Mouse (Mus musculus) hematopoietic stem cell, adult 5-6 weeks (primary cell): ENCODE data around the gene 1110008P14Rik. TPM values are rescaled to one million over a fixed set of nuclear protein-coding genes. Genes with fewer than 3 reads are reported as not detected.

ENCODE experiments used
- ATAC-seq, 2 experiments: fragments of 125-278 bp in 1 of 2; replicated peaks in 1 of 2; 2 replicates each; pipeline ENCODE4 v1.8.0; 2016 to 2017; ENCODE audit warnings: inconsistent platforms in 2 of 2, mild to moderate bottlenecking in 2 of 2, moderate number of reproducible peaks in 2 of 2, low read depth in 1 of 2, moderate TSS enrichment in 1 of 2; ENCODE audit not compliant: low FRiP score in 2 of 2, poor library complexity in 2 of 2, severe bottlenecking in 2 of 2, insufficient read depth in 1 of 2, low TSS enrichment in 1 of 2
- total RNA-seq: library from RNA; stranded (forward); fragments of 172-1452, 232-1000 nt; gene quantifications from 2 replicates; pipeline ENCODE4 v1.2.3, GENCODE M21; 2017

Gene 1110008P14Rik
- total RNA-seq, 1 experiment from 2014 or later, result 2.5 TPM

GRCm38 (mm10) chr2:32335888-32336287 is 45.9 kb downstream of the 1110008P14Rik start:
- no peak for ATAC-seq

- no peak for ATAC-seq
Observed at GRCm38 (mm10) chr2:32332159-32332558, 49.6 kb downstream of the 1110008P14Rik start.

- no peak for ATAC-seq
Observed at GRCm38 (mm10) chr2:32329531-32329930, 52.2 kb downstream of the 1110008P14Rik start.

GRCm38 (mm10) chr2:32328911-32329460 is 52.8 kb downstream of the 1110008P14Rik start:
- ATAC-seq, result no peak

- no peak for ATAC-seq
Observed at GRCm38 (mm10) chr2:32327200-32327599, 54.5 kb downstream of the 1110008P14Rik start.

Other genes with a start within 250 kb of the 1110008P14Rik start
- 19.9 and 25.0 TPM in 2 replicates for gene Prrc2b, start 230.9 kb downstream of the 1110008P14Rik start, total RNA-seq
- gene Pomt1, start 145.3 kb downstream of the 1110008P14Rik start, total RNA-seq, result 25.3 and 28.3 TPM in 2 replicates
- 32.3 and 33.3 TPM in 2 replicates for gene Uck1, start 121.8 kb downstream of the 1110008P14Rik start, total RNA-seq
- gene Golga2, start 94.6 kb downstream of the 1110008P14Rik start, total RNA-seq, result 37.5 and 47.3 TPM in 2 replicates
- 230 and 365 TPM in 2 replicates for gene Swi5, start 93.9 kb downstream of the 1110008P14Rik start, total RNA-seq
- gene Ciz1, start 29.6 kb downstream of the 1110008P14Rik start, total RNA-seq, result 76.7 and 78.2 TPM in 2 replicates
- gene Dnm1, start 28.6 kb downstream of the 1110008P14Rik start, total RNA-seq, result not detected in 2 replicates
- 91.4 and 276 TPM in 2 replicates for gene Lcn2, start 6.3 kb upstream of the 1110008P14Rik start, total RNA-seq
- gene Ptges2, start 14.0 kb upstream of the 1110008P14Rik start, total RNA-seq, result 3.5 and 8.7 TPM in 2 replicates
- 2.4 and 3.8 TPM in 2 replicates for gene Naif1, start 68.5 kb upstream of the 1110008P14Rik start, total RNA-seq
- 10.8 and 22.3 TPM in 2 replicates for gene Slc25a25, start 69.5 kb upstream of the 1110008P14Rik start, total RNA-seq
- 10.0 and 11.6 TPM in 2 replicates for gene Fam102a, start 153.4 kb upstream of the 1110008P14Rik start, total RNA-seq
- gene Dpm2, start 188.9 kb upstream of the 1110008P14Rik start, total RNA-seq, result 35.6 and 43.0 TPM in 2 replicates
- gene Pip5kl1, start 192.9 kb upstream of the 1110008P14Rik start, total RNA-seq, result not detected in 2 replicates
- not detected in 2 replicates for gene 9430097D07Rik, start 193.7 kb upstream of the 1110008P14Rik start, total RNA-seq
- gene St6galnac4, start 205.2 kb upstream of the 1110008P14Rik start, total RNA-seq, result 17.5 and 26.0 TPM in 2 replicates
- 13.3 TPM in 2 replicates for gene St6galnac6, start 217.8 kb upstream of the 1110008P14Rik start, total RNA-seq
- gene Ak1, start 239.8 kb upstream of the 1110008P14Rik start, total RNA-seq, result 13.1 and 15.8 TPM in 2 replicates